Mouse (Mus musculus): ENCODE measurements at regions not wholly inside any gene's neighbourhood (a gene's known extent, or its start where the extent isn't known, plus 50 kb on each side); places are given as distances from the start of the nearest gene placed in this dataset.

DNA sequence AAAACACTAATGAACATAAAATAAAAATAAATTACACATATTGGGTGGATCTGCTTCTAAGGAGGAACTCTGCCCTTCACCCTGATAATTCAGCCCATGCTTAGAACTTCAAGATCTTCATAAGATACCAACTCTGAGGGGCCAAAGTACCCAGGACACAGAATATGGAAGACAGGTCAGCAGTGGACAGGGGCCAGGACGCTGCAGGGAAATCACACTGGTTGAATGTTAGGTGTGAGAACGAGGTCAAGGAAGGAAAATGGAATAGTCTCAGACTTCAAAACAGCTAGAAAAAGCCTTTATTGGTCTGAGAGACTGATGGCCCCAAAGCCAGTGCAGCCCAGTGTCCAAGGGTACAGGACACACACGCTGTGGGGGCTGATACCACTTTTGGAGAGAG is 50.5 kb upstream of the Hs6st1 start:
- TF ChIP-seq CTCF (conservative IDR thresholded peaks at IDR 0.05; ENCODE audit: low read length): no peak
- TF ChIP-seq POU5F1 (IDR thresholded peaks at IDR 0.05; ENCODE audit: borderline replicate concordance, low read length): no peak
- TF ChIP-seq NANOG (IDR thresholded peaks at IDR 0.05; ENCODE audit: borderline replicate concordance, low read length): no peak

All from E14TG2a.4 (cell line).